Mouse (Mus musculus): ENCODE measurements at regions not wholly inside any gene's neighbourhood (a gene's known extent, or its start where the extent isn't known, plus 50 kb on each side); places are given as distances from the start of the nearest gene placed in this dataset.

GRCm38 (mm10) chr2:178769001-178769400 is 338.7 kb downstream of the Cdh26 start:
- 15% methylated on average over 4 of the region's 4 CpGs for WGBS
- Histone ChIP-seq H3K27ac (ENCODE audit: insufficient read depth, low read length) (no peak overlapping the region), H3K4me1 (ENCODE audit: control insufficient read depth, insufficient read depth, low read length) (peaks cover 8% of the 10 kb centered on the region), H3K27me3 (ENCODE audit: control insufficient read depth, insufficient read depth, low read length) (no peaks in the 10 kb centered on the region; the same call in 1 of the 2 replicates), H3K4me3 (replicated peaks; ENCODE audit: insufficient read depth, low read depth, low read length) (no peak overlapping the region)
- peak; percentile 47 to 55 for DNase-seq
- no peak for TF ChIP-seq POLR2A (IDR thresholded peaks at IDR 0.05; ENCODE audit: borderline replicate concordance, insufficient read depth, low read length)
- TF ChIP-seq CTCF (IDR thresholded peaks at IDR 0.05; ENCODE audit: borderline replicate concordance, insufficient read depth, low read depth, low read length): no peak

DNA sequence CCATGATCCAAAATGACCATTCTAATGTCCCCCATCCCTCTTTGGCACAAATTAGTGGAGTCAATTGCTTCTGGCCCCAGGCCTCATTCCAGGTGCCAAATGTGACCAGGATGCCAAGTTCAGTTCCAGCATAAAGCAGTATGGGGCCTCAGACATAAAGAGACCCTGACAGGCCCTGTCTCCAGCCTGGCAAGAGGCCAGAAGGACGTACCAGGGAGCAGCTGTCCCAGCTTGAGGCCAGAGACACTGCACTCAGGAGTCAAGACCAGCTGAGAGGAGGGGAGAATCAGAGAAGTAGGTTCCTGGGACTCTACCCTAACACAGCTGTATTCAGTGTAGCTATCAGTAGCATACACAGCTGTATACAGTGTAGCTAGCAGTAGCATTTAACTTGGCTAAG is 341.1 kb downstream of the Cdh26 start:
- Histone ChIP-seq H3K4me3 (replicated peaks; ENCODE audit: insufficient read depth, low read depth, low read length) (no peak overlapping the region), H3K27ac (ENCODE audit: insufficient read depth, low read length) (no peak overlapping the region), H3K4me1 (ENCODE audit: control insufficient read depth, insufficient read depth, low read length) (peaks cover 8% of the 10 kb centered on the region), H3K27me3 (ENCODE audit: control insufficient read depth, insufficient read depth, low read length) (no peaks in the 10 kb centered on the region; the same call in 1 of the 2 replicates)
- 3% methylated on average over 1 of the region's 1 CpGs for WGBS
- TF ChIP-seq CTCF (IDR thresholded peaks at IDR 0.05; ENCODE audit: borderline replicate concordance, insufficient read depth, low read depth, low read length) (no peak), POLR2A (IDR thresholded peaks at IDR 0.05; ENCODE audit: borderline replicate concordance, insufficient read depth, low read length) (no peak)
- no peak for DNase-seq

DNA sequence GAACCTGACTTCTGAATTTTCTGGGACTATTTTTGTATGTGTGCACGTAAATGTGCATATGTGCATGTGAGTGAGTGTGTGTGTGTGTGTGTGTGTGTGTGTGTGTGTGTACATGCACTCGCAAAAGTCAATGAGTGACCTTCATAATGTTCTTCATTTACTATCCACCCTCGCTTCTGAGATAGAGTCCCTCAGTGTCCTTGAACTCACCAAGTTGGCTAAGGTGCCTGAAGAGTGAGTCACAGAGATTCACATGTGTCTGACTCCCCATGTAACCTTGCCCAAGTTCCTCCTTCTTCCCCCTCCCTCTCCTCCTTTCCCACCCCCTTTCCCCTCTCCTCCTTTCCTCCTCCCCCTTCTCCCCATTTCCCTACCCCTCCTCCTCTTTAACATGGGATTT is 341.6 kb downstream of the Cdh26 start:
- H3K4me3 ChIP-seq (replicated peaks; ENCODE audit: insufficient read depth, low read depth, low read length): no peak overlapping the region
- no peaks in the 10 kb centered on the region; the same call in 1 of the 2 replicates for H3K27me3 ChIP-seq (ENCODE audit: control insufficient read depth, insufficient read depth, low read length)
- peaks cover 8% of the 10 kb centered on the region for H3K4me1 ChIP-seq (ENCODE audit: control insufficient read depth, insufficient read depth, low read length)
- 84% methylated on average over 3 of the region's 3 CpGs for WGBS
- DNase-seq: no peak
- no peak overlapping the region for H3K27ac ChIP-seq (ENCODE audit: insufficient read depth, low read length)
- TF ChIP-seq CTCF (IDR thresholded peaks at IDR 0.05; ENCODE audit: borderline replicate concordance, insufficient read depth, low read depth, low read length) (no peak), POLR2A (IDR thresholded peaks at IDR 0.05; ENCODE audit: borderline replicate concordance, insufficient read depth, low read length) (no peak)

GRCm38 (mm10) chr2:178784822-178785589 is 354.7 kb downstream of the Cdh26 start:
- Histone ChIP-seq H3K27me3 (ENCODE audit: control insufficient read depth, insufficient read depth, low read length) (no peaks in the 10 kb centered on the region; the same call in 1 of the 2 replicates), H3K4me3 (replicated peaks; ENCODE audit: insufficient read depth, low read depth, low read length) (no peak overlapping the region), H3K4me1 (ENCODE audit: control insufficient read depth, insufficient read depth, low read length) (no peaks in the 10 kb centered on the region), H3K27ac (ENCODE audit: insufficient read depth, low read length) (no peak overlapping the region)
- WGBS: 12% methylated on average over 25 of the region's 25 CpGs
- TF ChIP-seq POLR2A (IDR thresholded peaks at IDR 0.05; ENCODE audit: borderline replicate concordance, insufficient read depth, low read length) (no peak), CTCF (IDR thresholded peaks at IDR 0.05; ENCODE audit: borderline replicate concordance, insufficient read depth, low read depth, low read length) (no peak)
- DNase-seq: no peak

DNA sequence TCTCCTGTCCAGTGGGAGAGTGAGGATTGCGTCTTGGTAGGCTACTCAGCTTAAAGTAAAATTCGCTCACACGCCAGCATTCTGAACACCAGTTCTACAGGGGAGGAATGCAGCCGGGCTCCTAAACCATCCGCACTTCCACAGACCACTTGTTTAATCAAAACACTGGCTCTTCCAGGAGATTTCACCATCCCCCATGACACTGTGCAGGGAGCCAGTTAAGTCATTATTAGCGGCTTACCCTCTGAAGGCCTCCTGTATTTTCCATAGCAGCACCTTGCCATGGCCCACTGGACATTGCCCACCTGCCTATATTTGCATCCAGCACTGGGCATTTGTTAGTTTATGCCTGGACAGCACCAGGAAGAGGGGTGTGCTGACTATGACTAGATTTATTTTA is 355.5 kb downstream of the Cdh26 start:
- Histone ChIP-seq H3K4me3 (replicated peaks; ENCODE audit: insufficient read depth, low read depth, low read length) (no peak overlapping the region), H3K4me1 (ENCODE audit: control insufficient read depth, insufficient read depth, low read length) (no peaks in the 10 kb centered on the region), H3K27me3 (ENCODE audit: control insufficient read depth, insufficient read depth, low read length) (no peaks in the 10 kb centered on the region; the same call in 1 of the 2 replicates), H3K27ac (ENCODE audit: insufficient read depth, low read length) (no peak overlapping the region)
- 65% methylated on average over 6 of the region's 6 CpGs for WGBS
- TF ChIP-seq CTCF (IDR thresholded peaks at IDR 0.05; ENCODE audit: borderline replicate concordance, insufficient read depth, low read depth, low read length) (no peak), POLR2A (IDR thresholded peaks at IDR 0.05; ENCODE audit: borderline replicate concordance, insufficient read depth, low read length) (no peak)
- DNase-seq: no peak

DNA sequence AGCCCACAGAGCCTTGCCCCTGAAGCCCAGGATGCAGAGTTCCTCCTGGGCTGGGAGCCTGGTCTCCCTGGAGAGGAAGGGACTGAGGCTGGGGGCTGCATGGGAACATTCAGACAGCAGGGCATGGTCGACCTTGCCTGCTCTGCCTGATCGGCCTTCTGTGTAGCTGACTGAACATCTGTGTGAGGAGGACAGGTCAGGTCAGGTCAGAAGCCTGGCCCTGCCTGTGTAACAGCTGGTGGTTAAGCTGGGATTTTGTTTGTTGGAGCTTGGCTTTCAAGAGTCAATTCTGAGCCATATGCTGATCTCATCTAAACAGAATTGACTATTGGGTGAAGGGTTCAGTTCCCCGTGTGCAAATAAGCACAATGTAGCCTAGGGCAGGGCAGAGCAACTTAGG is 365.5 kb downstream of the Cdh26 start:
- Histone ChIP-seq H3K4me3 (replicated peaks; ENCODE audit: insufficient read depth, low read depth, low read length) (no peak overlapping the region), H3K4me1 (ENCODE audit: control insufficient read depth, insufficient read depth, low read length) (no peaks in the 10 kb centered on the region), H3K27me3 (ENCODE audit: control insufficient read depth, insufficient read depth, low read length) (no peaks in the 10 kb centered on the region), H3K27ac (ENCODE audit: insufficient read depth, low read length) (no peak overlapping the region)
- DNase-seq: no peak
- TF ChIP-seq POLR2A (IDR thresholded peaks at IDR 0.05; ENCODE audit: borderline replicate concordance, insufficient read depth, low read length) (no peak), CTCF (IDR thresholded peaks at IDR 0.05; ENCODE audit: borderline replicate concordance, insufficient read depth, low read depth, low read length) (no peak)
- 21% methylated on average over 3 of the region's 3 CpGs for WGBS

- TF ChIP-seq CTCF (IDR thresholded peaks at IDR 0.05; ENCODE audit: borderline replicate concordance, insufficient read depth, low read depth, low read length) (no peak), POLR2A (IDR thresholded peaks at IDR 0.05; ENCODE audit: borderline replicate concordance, insufficient read depth, low read length) (no peak)
- Histone ChIP-seq H3K27ac (ENCODE audit: insufficient read depth, low read length) (no peak overlapping the region), H3K4me1 (ENCODE audit: control insufficient read depth, insufficient read depth, low read length) (no peaks in the 10 kb centered on the region), H3K4me3 (replicated peaks; ENCODE audit: insufficient read depth, low read depth, low read length) (no peak overlapping the region), H3K27me3 (ENCODE audit: control insufficient read depth, insufficient read depth, low read length) (no peaks in the 10 kb centered on the region)
- WGBS: 77% methylated on average over 12 of the region's 12 CpGs
- no peak for DNase-seq
These were observed 371.1 kb downstream of the Cdh26 start for GRCm38 (mm10) chr2:178801464-178801863.

- no peak for DNase-seq
- Histone ChIP-seq H3K27me3 (ENCODE audit: control insufficient read depth, insufficient read depth, low read length) (no peaks in the 10 kb centered on the region), H3K27ac (ENCODE audit: insufficient read depth, low read length) (no peak overlapping the region), H3K4me3 (replicated peaks; ENCODE audit: insufficient read depth, low read depth, low read length) (no peak overlapping the region), H3K4me1 (ENCODE audit: control insufficient read depth, insufficient read depth, low read length) (no peaks in the 10 kb centered on the region)
- 67% methylated on average over 8 of the region's 8 CpGs for WGBS
- TF ChIP-seq POLR2A (IDR thresholded peaks at IDR 0.05; ENCODE audit: borderline replicate concordance, insufficient read depth, low read length) (no peak), CTCF (IDR thresholded peaks at IDR 0.05; ENCODE audit: borderline replicate concordance, insufficient read depth, low read depth, low read length) (no peak)
These were observed 375.0 kb downstream of the Cdh26 start for GRCm38 (mm10) chr2:178805283-178805682.
